Mouse (Mus musculus): ENCODE data around the gene Thada.

DNA sequence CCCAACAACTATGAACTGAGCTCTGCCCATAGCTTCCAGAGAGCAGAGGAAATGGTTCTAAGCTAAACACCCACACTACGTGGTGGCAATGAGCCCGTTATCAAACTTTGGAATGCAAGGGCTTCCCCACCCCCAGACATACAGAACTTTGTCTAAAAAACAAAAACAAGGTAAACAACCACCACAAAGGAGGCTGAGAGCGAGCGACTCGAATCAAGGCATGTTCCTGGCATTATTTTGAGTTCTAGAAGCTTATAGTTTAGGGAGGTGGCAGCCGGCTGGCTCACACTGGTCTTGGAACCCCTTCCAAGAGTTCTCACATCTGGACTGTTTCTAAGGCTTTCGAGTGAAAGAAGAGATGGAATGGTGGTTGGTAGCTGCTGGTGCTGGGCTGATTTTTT, 281.0 kb downstream of the Thada start:
- TF ChIP-seq CTCF (IDR thresholded peaks at IDR 0.05; ENCODE audit: low read depth) (no peak), EP300 (IDR thresholded peaks at IDR 0.05; ENCODE audit: low read depth) (no peak)
